Mouse (Mus musculus): Measurements from ENCODE around the gene Rpl14. TPM values are rescaled to one million over a fixed set of nuclear protein-coding genes. Genes with fewer than 3 reads are reported as not detected.
A peak's percentile ranks its signal among the peaks of the same experiment; 100 is the strongest.

The Rpl14 gene
- polyA plus RNA-seq, 1 experiment from 2014 or later: 492 TPM

GRCm38 (mm10) chr9:120591490-120591889 lies 20.2 kb downstream of the Rpl14 start:
- H3K9me3 ChIP-seq (replicated peaks): no peaks in the 10 kb centered on the region
- H3K4me2 ChIP-seq: no peak overlapping the region
- H3K27ac ChIP-seq (ENCODE audit: poor library complexity, severe bottlenecking): no peak overlapping the region
- no peak overlapping the region for H3K4me3 ChIP-seq
- H3K36me3 ChIP-seq: no peaks in the 10 kb centered on the region
- no peak for ATAC-seq (ENCODE audit: insufficient number of reproducible peaks, low FRiP score)
- WGBS: under 1% methylated on average over 9 of the region's 9 CpGs
- no peaks in the 10 kb centered on the region for H3K4me1 ChIP-seq (replicated peaks)
- no peak overlapping the region for H3K9ac ChIP-seq
- no peaks in the 10 kb centered on the region for H3K27me3 ChIP-seq (replicated peaks)

DNA sequence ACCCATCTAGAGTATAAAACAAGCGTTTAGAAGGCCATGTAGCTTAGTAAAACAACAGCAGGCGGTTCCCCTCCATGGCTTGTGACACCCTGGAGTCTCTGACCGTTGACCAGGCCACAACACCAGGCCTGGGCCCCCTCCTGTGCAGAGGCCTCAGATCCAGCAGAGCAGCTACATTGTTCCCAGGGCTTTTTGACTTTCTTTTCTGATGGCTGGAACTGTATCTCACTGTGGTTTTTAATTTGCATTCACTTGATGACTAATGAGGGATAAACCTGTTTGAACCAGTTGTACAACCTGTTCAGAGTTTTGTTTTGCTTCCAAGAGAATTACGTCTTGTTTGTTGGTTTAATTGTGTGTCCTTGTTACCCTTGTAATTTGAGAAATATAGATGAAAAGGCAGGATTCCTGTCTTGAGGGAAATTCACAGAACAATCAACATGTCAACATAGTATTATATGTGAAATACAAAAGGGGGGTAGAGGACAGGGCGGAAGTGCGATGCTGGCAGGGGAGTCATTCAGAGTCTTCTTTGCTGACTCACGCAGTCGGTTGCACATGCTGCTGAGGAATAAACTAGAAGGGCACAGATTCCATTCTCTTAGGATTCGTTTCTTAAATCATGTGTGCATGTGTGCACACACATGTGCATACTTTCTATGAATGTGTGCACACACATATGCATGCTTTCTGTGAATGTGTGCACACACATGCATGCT lies 22.3 kb downstream of the Rpl14 start:
- H3K4me3 ChIP-seq: no peak overlapping the region
- H3K4me2 ChIP-seq: no peak overlapping the region
- no peak overlapping the region for H3K27ac ChIP-seq (ENCODE audit: poor library complexity, severe bottlenecking)
- H3K9ac ChIP-seq: no peak overlapping the region
- no peaks in the 10 kb centered on the region for H3K9me3 ChIP-seq (replicated peaks)
- H3K4me1 ChIP-seq (replicated peaks): no peaks in the 10 kb centered on the region
- no peaks in the 10 kb centered on the region for H3K36me3 ChIP-seq
- 64% methylated on average over 9 of the region's 9 CpGs for WGBS
- ATAC-seq (ENCODE audit: insufficient number of reproducible peaks, low FRiP score): no peak
- no peaks in the 10 kb centered on the region for H3K27me3 ChIP-seq (replicated peaks)

- no peaks in the 10 kb centered on the region for H3K36me3 ChIP-seq
- H3K27ac ChIP-seq (ENCODE audit: poor library complexity, severe bottlenecking): no peak overlapping the region
- H3K4me2 ChIP-seq: no peak overlapping the region
- WGBS: 64% methylated on average over 6 of the region's 6 CpGs
- H3K9me3 ChIP-seq (replicated peaks): no peaks in the 10 kb centered on the region
- no peak overlapping the region for H3K9ac ChIP-seq
- no peaks in the 10 kb centered on the region for H3K4me1 ChIP-seq (replicated peaks)
- no peak overlapping the region for H3K4me3 ChIP-seq
- no peak for ATAC-seq (ENCODE audit: insufficient number of reproducible peaks, low FRiP score)
- H3K27me3 ChIP-seq (replicated peaks): no peaks in the 10 kb centered on the region
Measured at GRCm38 (mm10) chr9:120594839-120595238, 23.6 kb downstream of the Rpl14 start.

GRCm38 (mm10) chr9:120595306-120595705 lies 24.1 kb downstream of the Rpl14 start:
- no peak overlapping the region for H3K9ac ChIP-seq
- 79% methylated on average over 4 of the region's 4 CpGs for WGBS
- H3K27me3 ChIP-seq (replicated peaks): no peaks in the 10 kb centered on the region
- no peak overlapping the region for H3K4me3 ChIP-seq
- no peaks in the 10 kb centered on the region for H3K4me1 ChIP-seq (replicated peaks)
- no peak overlapping the region for H3K4me2 ChIP-seq
- H3K27ac ChIP-seq (ENCODE audit: poor library complexity, severe bottlenecking): no peak overlapping the region
- no peaks in the 10 kb centered on the region for H3K36me3 ChIP-seq
- no peak for ATAC-seq (ENCODE audit: insufficient number of reproducible peaks, low FRiP score)
- no peaks in the 10 kb centered on the region for H3K9me3 ChIP-seq (replicated peaks)

GRCm38 (mm10) chr9:120601488-120602171 lies 30.4 kb downstream of the Rpl14 start:
- H3K9me3 ChIP-seq (replicated peaks): no peaks in the 10 kb centered on the region; the same call in 1 of the 2 replicates
- WGBS: 21% methylated on average over 17 of the region's 17 CpGs
- peaks cover 12% of the 10 kb centered on the region for H3K4me1 ChIP-seq (replicated peaks)
- no peak overlapping the region for H3K4me3 ChIP-seq
- H3K36me3 ChIP-seq: no peaks in the 10 kb centered on the region
- no peaks in the 10 kb centered on the region for H3K27me3 ChIP-seq (replicated peaks)
- peak; percentile 61 for ATAC-seq (ENCODE audit: insufficient number of reproducible peaks, low FRiP score)
- no peak overlapping the region for H3K9ac ChIP-seq
- H3K4me2 ChIP-seq: peak overlapping the region; percentile 34
- H3K27ac ChIP-seq (ENCODE audit: poor library complexity, severe bottlenecking): no peak overlapping the region

GRCm38 (mm10) chr9:120602172-120602838 lies 31.1 kb downstream of the Rpl14 start:
- Histone ChIP-seq H3K4me2 (peak overlapping the region; percentile 50), H3K4me3 (no peak overlapping the region), H3K9ac (no peak overlapping the region), H3K27me3 (replicated peaks) (no peaks in the 10 kb centered on the region), H3K27ac (ENCODE audit: poor library complexity, severe bottlenecking) (no peak overlapping the region), H3K4me1 (replicated peaks) (peaks cover 12% of the 10 kb centered on the region), H3K9me3 (replicated peaks) (peaks cover 1% of the 10 kb centered on the region), H3K36me3 (no peaks in the 10 kb centered on the region)
- 57% methylated on average over 17 of the region's 17 CpGs for WGBS
- ATAC-seq (ENCODE audit: insufficient number of reproducible peaks, low FRiP score): peak; percentile 50

- Histone ChIP-seq H3K4me2 (peak overlapping the region; percentile 50), H3K9ac (peak overlapping the region; percentile 43; the same call in 1 of the 2 replicates), H3K9me3 (replicated peaks) (peaks cover 8% of the 10 kb centered on the region), H3K4me3 (0 out of 2 replicates have a peak overlapping the region, but pooled peaks have one; percentile 1), H3K4me1 (replicated peaks) (peaks cover 12% of the 10 kb centered on the region), H3K27ac (ENCODE audit: poor library complexity, severe bottlenecking) (no peak overlapping the region), H3K27me3 (replicated peaks) (no peaks in the 10 kb centered on the region), H3K36me3 (no peaks in the 10 kb centered on the region)
- peak; percentile 87 for ATAC-seq (ENCODE audit: insufficient number of reproducible peaks, low FRiP score)
- 7% methylated on average over 23 of the region's 23 CpGs for WGBS
Measured at GRCm38 (mm10) chr9:120602839-120603511, 31.7 kb downstream of the Rpl14 start.

DNA sequence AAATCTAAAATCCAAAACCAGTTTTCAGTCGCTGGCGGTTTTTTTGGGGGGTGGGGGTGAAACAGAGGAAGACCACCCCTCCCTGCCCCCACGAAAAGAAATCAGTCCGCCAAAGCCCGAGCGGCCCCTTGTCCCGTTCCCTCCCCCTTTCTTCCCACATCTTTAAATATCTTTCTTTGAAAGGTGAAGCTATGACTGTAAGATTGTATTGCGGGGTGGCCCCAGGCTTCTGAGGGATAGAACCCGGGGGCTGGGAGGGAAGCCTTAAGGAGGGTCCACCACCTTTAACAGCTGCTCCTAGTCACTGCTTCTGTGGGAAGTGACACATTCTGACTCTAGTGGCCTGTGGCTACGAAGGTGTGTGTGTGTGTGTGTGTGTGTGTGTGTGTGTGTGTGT lies 32.3 kb downstream of the Rpl14 start:
- ATAC-seq (ENCODE audit: insufficient number of reproducible peaks, low FRiP score): no peak
- H3K27me3 ChIP-seq (replicated peaks): no peaks in the 10 kb centered on the region
- peaks cover 12% of the 10 kb centered on the region for H3K4me1 ChIP-seq (replicated peaks)
- H3K4me2 ChIP-seq: peak overlapping the region; percentile 50
- peak overlapping the region; percentile 43; the same call in 1 of the 2 replicates for H3K9ac ChIP-seq
- no peak overlapping the region for H3K27ac ChIP-seq (ENCODE audit: poor library complexity, severe bottlenecking)
- WGBS: 28% methylated on average over 10 of the region's 10 CpGs
- H3K9me3 ChIP-seq (replicated peaks): peaks cover 11% of the 10 kb centered on the region
- H3K4me3 ChIP-seq: no peak overlapping the region
- H3K36me3 ChIP-seq: no peaks in the 10 kb centered on the region

GRCm38 (mm10) chr9:120603956-120604355 lies 32.7 kb downstream of the Rpl14 start:
- 43% methylated on average over 12 of the region's 12 CpGs for WGBS

DNA sequence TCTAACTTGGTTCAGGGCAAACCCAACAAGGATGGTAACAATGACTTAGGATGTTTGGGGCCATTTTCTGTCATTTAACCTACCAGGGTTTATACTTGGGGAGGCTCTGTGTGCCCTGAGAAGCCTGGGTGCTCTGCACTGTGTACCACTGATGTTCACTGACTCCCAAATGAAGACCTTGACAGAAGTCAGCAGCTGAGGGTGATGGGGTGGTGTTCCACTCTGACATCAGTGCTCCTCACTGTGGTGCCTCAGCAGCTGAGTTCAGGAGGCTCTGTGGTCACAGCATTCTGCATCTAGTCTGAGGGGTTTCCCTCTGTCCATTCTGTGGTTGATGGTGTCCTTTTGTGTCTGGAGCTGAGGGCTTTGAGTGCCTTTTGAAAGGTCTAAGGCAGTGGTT lies 39.8 kb downstream of the Rpl14 start:
- Histone ChIP-seq H3K27ac (ENCODE audit: poor library complexity, severe bottlenecking) (no peak overlapping the region), H3K9ac (no peak overlapping the region), H3K4me2 (no peak overlapping the region), H3K4me1 (replicated peaks) (no peaks in the 10 kb centered on the region), H3K9me3 (replicated peaks) (peaks cover 11% of the 10 kb centered on the region), H3K27me3 (replicated peaks) (no peaks in the 10 kb centered on the region), H3K36me3 (no peaks in the 10 kb centered on the region), H3K4me3 (no peak overlapping the region)
- ATAC-seq (ENCODE audit: insufficient number of reproducible peaks, low FRiP score): no peak

More at GRCm38 (mm10) chr9:120603956-120604355, 32.7 kb downstream of the Rpl14 start:
- Histone ChIP-seq H3K4me1 (replicated peaks) (peaks cover 12% of the 10 kb centered on the region), H3K27me3 (replicated peaks) (no peaks in the 10 kb centered on the region), H3K36me3 (no peaks in the 10 kb centered on the region), H3K9me3 (replicated peaks) (peaks cover 11% of the 10 kb centered on the region), H3K27ac (ENCODE audit: poor library complexity, severe bottlenecking) (no peak overlapping the region), H3K4me2 (peak overlapping the region; percentile 50; the same call in 1 of the 2 replicates), H3K9ac (no peak overlapping the region), H3K4me3 (no peak overlapping the region)
- ATAC-seq (ENCODE audit: insufficient number of reproducible peaks, low FRiP score): no peak

- no peak overlapping the region for H3K9ac ChIP-seq
Measured at GRCm38 (mm10) chr9:120614059-120614458, 42.8 kb downstream of the Rpl14 start.

More at GRCm38 (mm10) chr9:120614059-120614458, 42.8 kb downstream of the Rpl14 start:
- peaks cover 8% of the 10 kb centered on the region for H3K27me3 ChIP-seq (replicated peaks)
- H3K36me3 ChIP-seq: no peaks in the 10 kb centered on the region
- ATAC-seq (ENCODE audit: insufficient number of reproducible peaks, low FRiP score): no peak
- no peaks in the 10 kb centered on the region for H3K4me1 ChIP-seq (replicated peaks)
- H3K4me3 ChIP-seq: no peak overlapping the region
- WGBS: 88% methylated on average over 6 of the region's 6 CpGs
- no peak overlapping the region for H3K27ac ChIP-seq (ENCODE audit: poor library complexity, severe bottlenecking)
- H3K4me2 ChIP-seq: no peak overlapping the region
- no peaks in the 10 kb centered on the region for H3K9me3 ChIP-seq (replicated peaks)
